Mouse (Mus musculus) thymus, adult 2 months (tissue): Measurements from ENCODE around the gene Smarcd3. TPM values are rescaled to one million over a fixed set of nuclear protein-coding genes. Genes with fewer than 3 reads are reported as not detected.
A peak's percentile ranks its signal among the peaks of the same experiment; 100 is the strongest.

Experiments used
- DNase-seq: peaks from one replicate; pipeline ENCODE4 v3.0.0; 2021
- H3K27ac ChIP-seq: fragments of 200-500 bp; 2 replicates; pipeline ENCODE4 v1.5.1; 2012; ENCODE audit warnings: low read length, control low read depth; ENCODE audit not compliant: control insufficient read depth, insufficient read depth
- H3K27me3 ChIP-seq: fragments of 200-500 bp; 2 replicates; pipeline ENCODE4 v1.6.1; 2012; ENCODE audit warnings: mild to moderate bottlenecking, low read length, moderate library complexity, mixed read lengths; ENCODE audit not compliant: control insufficient read depth, insufficient read depth
- H3K36me3 ChIP-seq: fragments of 200-500 bp; 2 replicates; pipeline ENCODE4 v1.6.1; 2012; ENCODE audit warnings: mild to moderate bottlenecking, low read length, moderate library complexity; ENCODE audit not compliant: control insufficient read depth, insufficient read depth
- H3K4me1 ChIP-seq: fragments of 200-500 bp; replicated peaks from 2 replicates; pipeline ENCODE4 v1.6.1; 2012; ENCODE audit warnings: low read length; ENCODE audit not compliant: control insufficient read depth, insufficient read depth
- H3K4me3 ChIP-seq: fragments of 200-500 bp; 2 replicates; pipeline ENCODE4 v1.5.1; 2012; ENCODE audit warnings: mild to moderate bottlenecking, low read length, control low read depth, moderate library complexity; ENCODE audit not compliant: control insufficient read depth, insufficient read depth
- CTCF ChIP-seq: fragments of 200-500 bp; IDR thresholded peaks from 2 replicates; pipeline ENCODE4 v1.5.1; 2012; ENCODE audit warnings: mild to moderate bottlenecking, control low read depth, low read length, moderate library complexity, borderline replicate concordance; ENCODE audit not compliant: control insufficient read depth, poor library complexity, insufficient read depth; ENCODE audit errors: extremely low read depth
- POLR2A ChIP-seq: fragments of 200-500 bp; IDR thresholded peaks from 2 replicates; pipeline ENCODE4 v1.6.1; 2012; ENCODE audit warnings: mild to moderate bottlenecking, low read length, control low read depth, moderate library complexity; ENCODE audit not compliant: control insufficient read depth, poor library complexity, insufficient read depth; ENCODE audit errors: extremely low read depth
- WGBS: fragments of 180-500 bp; shearing (Covaris S2); methylation state at CpG from one replicate; pipeline ENCODE4 v1.1.7; 2018; 5-methylcytosine and 5-hydroxymethylcytosine counted together
- polyA plus RNA-seq: library from polyadenylated mRNA; depleted of rRNA; stranded (reverse); fragments of >200 nt; gene quantifications from 2 replicates; pipeline ENCODE4 v1.2.3, GENCODE M21; 2012

Smarcd3 gene
- polyA plus RNA-seq, 1 experiment: 6.1 TPM

GRCm38 (mm10) chr5:24603431-24604010 lies 20.7 kb downstream of the Smarcd3 start:
- H3K27ac ChIP-seq: no peak overlapping the region
- TF ChIP-seq POLR2A (no peak), CTCF (no peak)
- 89% methylated on average over 8 of the region's 8 CpGs for WGBS
- no peak overlapping the region for H3K4me3 ChIP-seq
- no peaks in the 10 kb centered on the region for H3K36me3 ChIP-seq
- peaks cover 3% of the 10 kb centered on the region; the same call in 1 of the 2 replicates for H3K4me1 ChIP-seq
- DNase-seq: no peak
- H3K27me3 ChIP-seq: peaks cover 34% of the 10 kb centered on the region

- DNase-seq: no peak
- H3K4me1 ChIP-seq: peaks cover 8% of the 10 kb centered on the region; the same call in 1 of the 2 replicates
- H3K36me3 ChIP-seq: no peaks in the 10 kb centered on the region
- WGBS: 17% methylated on average over 16 of the region's 16 CpGs
- TF ChIP-seq POLR2A: no peak
- TF ChIP-seq CTCF: no peak
- peaks cover 34% of the 10 kb centered on the region for H3K27me3 ChIP-seq
- H3K4me3 ChIP-seq: no peak overlapping the region
- H3K27ac ChIP-seq: no peak overlapping the region
Observed at GRCm38 (mm10) chr5:24602751-24603343, 21.4 kb downstream of the Smarcd3 start.

- 2% methylated on average over 73 of the region's 73 CpGs for WGBS
- no peak for DNase-seq
- H3K36me3 ChIP-seq: no peaks in the 10 kb centered on the region
- TF ChIP-seq POLR2A (no peak), CTCF (no peak)
- peak overlapping the region; percentile 25 for H3K4me3 ChIP-seq
- peaks cover 34% of the 10 kb centered on the region for H3K27me3 ChIP-seq
- H3K4me1 ChIP-seq: peaks cover 9% of the 10 kb centered on the region; the same call in 1 of the 2 replicates
- H3K27ac ChIP-seq: no peak overlapping the region
Observed at GRCm38 (mm10) chr5:24601911-24602750, 22.1 kb downstream of the Smarcd3 start.

- 6% methylated on average over 33 of the region's 33 CpGs for WGBS
Observed at GRCm38 (mm10) chr5:24601071-24601835, 23.0 kb downstream of the Smarcd3 start.

DNA sequence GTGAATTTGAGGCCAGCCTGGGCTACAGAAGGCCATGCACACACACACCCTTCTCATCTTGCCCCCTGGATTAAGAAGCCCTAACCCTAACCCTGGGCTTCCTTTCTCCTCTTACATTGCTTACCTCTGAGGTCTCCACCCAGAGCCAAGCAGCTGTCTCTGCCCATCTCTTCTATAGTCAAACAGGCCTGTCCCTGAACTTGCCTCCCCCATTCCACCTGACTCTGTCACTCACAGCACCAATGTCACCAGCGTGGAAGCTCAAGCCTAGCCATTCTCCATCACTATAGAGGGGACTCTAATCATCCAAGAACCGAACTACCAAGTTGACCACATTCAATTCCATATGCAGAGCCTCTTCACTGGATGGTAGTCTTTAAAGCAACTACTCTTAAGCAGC lies 24.0 kb downstream of the Smarcd3 start:
- Histone ChIP-seq H3K4me1 (peaks cover 20% of the 10 kb centered on the region; the same call in 1 of the 2 replicates), H3K27ac (no peak overlapping the region), H3K36me3 (no peaks in the 10 kb centered on the region), H3K4me3 (no peak overlapping the region), H3K27me3 (peaks cover 28% of the 10 kb centered on the region)
- WGBS: 90% methylated on average over 2 of the region's 2 CpGs
- TF ChIP-seq CTCF: no peak
- TF ChIP-seq POLR2A: no peak
- no peak for DNase-seq

More at GRCm38 (mm10) chr5:24601071-24601835, 23.0 kb downstream of the Smarcd3 start:
- TF ChIP-seq CTCF: no peak
- TF ChIP-seq POLR2A: no peak
- Histone ChIP-seq H3K36me3 (no peaks in the 10 kb centered on the region), H3K27ac (no peak overlapping the region), H3K4me3 (peak overlapping the region; percentile 7; the same call in 1 of the 2 replicates), H3K4me1 (peaks cover 18% of the 10 kb centered on the region; the same call in 1 of the 2 replicates), H3K27me3 (peaks cover 34% of the 10 kb centered on the region)
- DNase-seq: no peak
